Mouse (Mus musculus) stomach, postnatal 0 days (tissue): ENCODE data around the gene Sltm.

ENCODE experiments used
- CTCF ChIP-seq: IDR thresholded peaks from 2 replicates; pipeline ENCODE4 v1.5.1; 2016; ENCODE audit warnings: antibody characterized with exemption, low read depth, mild to moderate bottlenecking, moderate library complexity
- EP300 ChIP-seq: optimal IDR thresholded peaks from 2 replicates; pipeline ENCODE3; 2016; ENCODE audit warnings: antibody characterized with exemption

DNA sequence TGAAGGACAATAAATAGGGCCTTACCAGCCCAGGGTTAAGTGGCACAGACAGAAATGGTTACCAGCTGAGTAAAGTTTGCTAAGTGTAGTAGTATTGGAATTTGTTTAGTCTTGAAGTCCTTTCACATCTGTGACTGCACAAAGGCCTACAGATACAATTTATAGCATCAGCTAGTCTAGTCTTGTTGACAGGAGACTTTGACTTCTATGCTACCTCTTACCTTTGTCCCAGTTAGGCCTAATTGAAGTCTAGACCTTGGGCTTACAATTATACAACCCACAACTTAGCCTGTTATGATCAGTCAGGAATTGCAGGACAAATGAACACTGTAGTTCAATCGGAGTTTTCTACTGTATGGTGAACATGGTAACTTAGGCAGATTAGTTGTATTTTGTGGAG, 9.0 kb downstream of the Sltm start:
- TF ChIP-seq CTCF (no peak), EP300 (no peak)
